Mouse (Mus musculus) neural tube, embryonic 13.5 days (tissue): ENCODE measurements around the gene Cbx5. TPM values are rescaled to one million over a fixed set of nuclear protein-coding genes. Genes with fewer than 3 reads are reported as not detected.
"Not testable (repeated sequence)": the region's sequence is repeated elsewhere in the genome, so short reads cannot be mapped to it uniquely, and the experiment has no call there.

ENCODE experiments used
- ATAC-seq: fragments of 200-750 bp; cut with Nextera tagmentation; 2 replicates; pipeline ENCODE4 v1.8.0; 2017; ENCODE audit warnings: low read depth, mild to moderate bottlenecking, moderate TSS enrichment, moderate library complexity
- H3K27ac ChIP-seq: fragments of 300-500 bp; sonication (generic); replicated peaks from 2 replicates; pipeline ENCODE4 v1.5.1; 2015; ENCODE audit warnings: moderate library complexity, mild to moderate bottlenecking, inconsistent platforms
- H3K27me3 ChIP-seq: fragments of 300-500 bp; sonication (generic); 2 replicates; pipeline ENCODE4 v1.6.1; 2015; ENCODE audit warnings: mild to moderate bottlenecking, inconsistent platforms
- H3K36me3 ChIP-seq: fragments of 300-500 bp; sonication (generic); 2 replicates; pipeline ENCODE4 v1.6.1; 2015; ENCODE audit warnings: mild to moderate bottlenecking, inconsistent platforms
- H3K4me1 ChIP-seq: fragments of 300-500 bp; sonication (generic); replicated peaks from 2 replicates; pipeline ENCODE4 v1.6.1; 2015; ENCODE audit warnings: inconsistent platforms
- H3K4me2 ChIP-seq: fragments of 300-500 bp; sonication (generic); 2 replicates; pipeline ENCODE4 v1.6.1; 2015; ENCODE audit warnings: inconsistent platforms, mild to moderate bottlenecking, moderate library complexity
- H3K4me3 ChIP-seq: fragments of 300-500 bp; sonication (generic); 2 replicates; pipeline ENCODE4 v1.5.1; 2015; ENCODE audit warnings: mild to moderate bottlenecking, inconsistent platforms
- H3K9ac ChIP-seq: fragments of 300-500 bp; sonication (generic); 2 replicates; pipeline ENCODE4 v1.6.1; 2015; ENCODE audit warnings: moderate library complexity, mild to moderate bottlenecking, inconsistent platforms
- H3K9me3 ChIP-seq: fragments of 300-500 bp; sonication (generic); 2 replicates; pipeline ENCODE4 v1.6.1; 2016; ENCODE audit warnings: inconsistent platforms
- WGBS: fragments of 180-500 bp; shearing (Covaris S2); methylation state at CpG from one replicate; pipeline ENCODE4 v1.1.7; 2015; 5-methylcytosine and 5-hydroxymethylcytosine counted together
- polyA plus RNA-seq: library from polyadenylated mRNA; unstranded; fragments of >200 nt; fragmentation: Nextera tagmentation; extraction: Ambion mirVana; gene quantifications from 2 replicates; pipeline ENCODE4 v1.2.1, GENCODE M21; 2015

Cbx5 gene
- polyA plus RNA-seq, 1 experiment from 2014 or later = 104 TPM

GRCm38 (mm10) chr15:103248401-103249313, 9.0 kb upstream of the Cbx5 start:
- Histone ChIP-seq H3K4me1 (peaks cover 14% of the 10 kb centered on the region), H3K27ac (no peak overlapping the region), H3K4me2 (no peak overlapping the region), H3K27me3 (no peaks in the 10 kb centered on the region), H3K36me3 (peaks cover 51% of the 10 kb centered on the region), H3K9ac (no peak overlapping the region), H3K4me3 (no peak overlapping the region), H3K9me3 (no peaks in the 10 kb centered on the region)
- 82% methylated on average over 28 of the region's 28 CpGs for WGBS
- ATAC-seq = 0 out of 2 replicates have a peak, but pooled peaks have one; percentile 33

- ATAC-seq = no peak
These were observed 8.3 kb upstream of the Cbx5 start for GRCm38 (mm10) chr15:103247782-103248400.

GRCm38 (mm10) chr15:103247078-103247781, 7.6 kb upstream of the Cbx5 start:
- H3K27me3 ChIP-seq = no peaks in the 10 kb centered on the region
- no peak overlapping the region for H3K4me2 ChIP-seq
- peaks cover 65% of the 10 kb centered on the region for H3K36me3 ChIP-seq
- no peak overlapping the region for H3K4me3 ChIP-seq
- H3K27ac ChIP-seq = no peak overlapping the region
- H3K4me1 ChIP-seq = peaks cover 28% of the 10 kb centered on the region
- no peak for ATAC-seq
- 91% methylated on average over 9 of the region's 9 CpGs for WGBS
- no peaks in the 10 kb centered on the region for H3K9me3 ChIP-seq
- H3K9ac ChIP-seq = no peak overlapping the region

More at GRCm38 (mm10) chr15:103247782-103248400, 8.3 kb upstream of the Cbx5 start:
- Histone ChIP-seq H3K4me3 (no peak overlapping the region), H3K9me3 (no peaks in the 10 kb centered on the region), H3K4me1 (peaks cover 22% of the 10 kb centered on the region), H3K27ac (no peak overlapping the region), H3K27me3 (no peaks in the 10 kb centered on the region), H3K36me3 (peaks cover 58% of the 10 kb centered on the region), H3K4me2 (no peak overlapping the region), H3K9ac (no peak overlapping the region)

GRCm38 (mm10) chr15:103245616-103246015, 6.0 kb upstream of the Cbx5 start:
- WGBS = 82% methylated on average over 6 of the region's 6 CpGs
- Histone ChIP-seq H3K4me3 (no peak overlapping the region), H3K9ac (no peak overlapping the region)

GRCm38 (mm10) chr15:103242885-103243284, 3.3 kb upstream of the Cbx5 start:
- WGBS = 69% methylated on average over 8 of the region's 8 CpGs
- Histone ChIP-seq H3K4me2 (peak overlapping the region; percentile 91), H3K9me3 (no peaks in the 10 kb centered on the region), H3K4me1 (peaks cover 51% of the 10 kb centered on the region), H3K27ac (no peak overlapping the region), H3K9ac (peak overlapping the region; percentile 76), H3K36me3 (peaks cover 59% of the 10 kb centered on the region), H3K27me3 (no peaks in the 10 kb centered on the region), H3K4me3 (peak overlapping the region; percentile 54)
- ATAC-seq = no peak

More at GRCm38 (mm10) chr15:103245616-103246015, 6.0 kb upstream of the Cbx5 start:
- peaks cover 75% of the 10 kb centered on the region for H3K36me3 ChIP-seq
- no peak overlapping the region for H3K4me2 ChIP-seq
- ATAC-seq = no peak
- no peak overlapping the region for H3K27ac ChIP-seq
- H3K4me1 ChIP-seq = peaks cover 38% of the 10 kb centered on the region
- H3K9me3 ChIP-seq = no peaks in the 10 kb centered on the region
- no peaks in the 10 kb centered on the region for H3K27me3 ChIP-seq

GRCm38 (mm10) chr15:103241071-103242018, 1.7 kb upstream of the Cbx5 start:
- Histone ChIP-seq H3K4me2 (peak overlapping the region; percentile 91), H3K36me3 (peaks cover 44% of the 10 kb centered on the region), H3K4me3 (peak overlapping the region; percentile 54), H3K9ac (peak overlapping the region; percentile 76), H3K4me1 (peaks cover 60% of the 10 kb centered on the region), H3K27ac (peak overlapping the region; percentile 91)
- not testable (repeated sequence) for H3K9me3 ChIP-seq, H3K27me3 ChIP-seq, ATAC-seq
- WGBS = 13% methylated on average over 12 of the region's 12 CpGs

GRCm38 (mm10) chr15:103240160-103241028, 778 bp upstream of the Cbx5 start, which contains the start of gene Hnrnpa1:
TSS of gene Hnrnpa1 (plus strand) at chr15:103240432.
- Histone ChIP-seq H3K27ac (peak within 1 kb of the TSS; percentile 91), H3K4me1 (peaks cover 57% of the 10 kb centered on the region), H3K27me3 (no peaks in the 10 kb centered on the region), H3K9me3 (no peaks in the 10 kb centered on the region), H3K36me3 (peaks cover 39% of the 10 kb centered on the region), H3K4me2 (peak within 1 kb of the TSS; percentile 91), H3K9ac (peak within 1 kb of the TSS; percentile 76), H3K4me3 (peak within 1 kb of the TSS; percentile 54)
- under 1% methylated on average over 47 of the region's 47 CpGs for WGBS
- ATAC-seq = peak; percentile 94

- peaks cover 41% of the 10 kb centered on the region for H3K36me3 ChIP-seq
- H3K9me3 ChIP-seq = no peaks in the 10 kb centered on the region
- H3K4me2 ChIP-seq = peak overlapping the region; percentile 70
- no peaks in the 10 kb centered on the region for H3K27me3 ChIP-seq
- under 1% methylated on average over 26 of the region's 26 CpGs for WGBS
- peak overlapping the region; percentile 70 for H3K9ac ChIP-seq
- ATAC-seq = peak; percentile 88
- H3K4me1 ChIP-seq = peaks cover 51% of the 10 kb centered on the region
- H3K27ac ChIP-seq = peak overlapping the region; percentile 91
- H3K4me3 ChIP-seq = peak overlapping the region; percentile 54
These were observed 409 bp downstream of the Cbx5 start for GRCm38 (mm10) chr15:103239130-103239684.

- Histone ChIP-seq H3K9me3 (no peaks in the 10 kb centered on the region), H3K9ac (no peak overlapping the region), H3K4me3 (no peak overlapping the region), H3K27me3 (no peaks in the 10 kb centered on the region), H3K27ac (no peak overlapping the region), H3K36me3 (peaks cover 23% of the 10 kb centered on the region), H3K4me1 (peaks cover 33% of the 10 kb centered on the region), H3K4me2 (no peak overlapping the region)
- no peak for ATAC-seq
- WGBS = 94% methylated on average over 7 of the region's 7 CpGs
These were observed 2.3 kb downstream of the Cbx5 start for GRCm38 (mm10) chr15:103237295-103237694.

- no peak overlapping the region for H3K4me2 ChIP-seq
- peaks cover 12% of the 10 kb centered on the region for H3K4me1 ChIP-seq
- ATAC-seq = no peak
- no peak overlapping the region for H3K27ac ChIP-seq
- no peak overlapping the region for H3K4me3 ChIP-seq
- 86% methylated on average over 2 of the region's 2 CpGs for WGBS
- no peak overlapping the region for H3K9ac ChIP-seq
- peaks cover 12% of the 10 kb centered on the region; the same call in 1 of the 2 replicates for H3K36me3 ChIP-seq
- H3K27me3 ChIP-seq = no peaks in the 10 kb centered on the region
- H3K9me3 ChIP-seq = no peaks in the 10 kb centered on the region
These were observed 6.5 kb downstream of the Cbx5 start for GRCm38 (mm10) chr15:103233119-103233518.
